Mouse (Mus musculus) mesoderm, embryonic 11.5 days (tissue): Measurements from ENCODE around the gene Tceanc2.
A peak's percentile ranks its signal among the peaks of the same experiment; 100 is the strongest.

Experiments
- DNase-seq: peaks from one replicate; pipeline ENCODE4 v3.0.0-alpha.2; 2012; ENCODE audit warnings: low read depth, low spot score

The Tceanc2 gene

DNA sequence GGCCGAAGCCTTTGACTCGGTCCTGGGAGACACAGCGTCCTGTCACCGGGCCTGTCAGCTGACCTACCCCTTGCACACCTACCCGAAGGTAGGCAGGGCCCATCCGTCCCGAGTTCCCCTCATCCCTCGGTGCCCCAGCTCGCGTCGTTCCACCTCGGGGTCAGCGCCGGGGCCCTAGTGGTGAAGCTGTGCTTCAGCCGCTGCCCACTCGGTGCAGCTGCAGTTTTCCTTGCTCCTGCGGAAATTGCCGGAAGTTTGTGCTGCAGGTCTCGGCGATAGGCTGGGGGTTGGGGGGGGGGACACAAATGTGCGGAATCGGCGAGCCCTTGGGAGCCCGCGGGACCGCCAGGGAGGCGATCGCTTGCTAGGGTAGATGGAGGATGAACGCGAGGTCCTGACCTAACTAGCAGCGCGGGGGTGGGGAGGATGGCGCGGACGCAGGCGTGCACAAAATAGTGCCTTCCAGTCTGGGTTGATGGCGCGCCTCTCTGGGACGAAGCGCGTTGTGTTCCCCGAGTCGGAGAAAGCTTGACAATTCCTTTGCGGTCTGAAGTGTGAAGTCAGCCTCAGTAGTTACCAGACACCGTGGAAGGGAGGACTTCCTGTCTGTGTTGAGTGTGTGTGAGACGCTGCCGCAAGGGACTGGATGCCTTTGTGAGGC is at the start of gene Tceanc2:
TSS of gene Tceanc2 (minus strand) at position 287 of the 661 bp plus-strand sequence.
- peak; percentile 54 for DNase-seq

DNA sequence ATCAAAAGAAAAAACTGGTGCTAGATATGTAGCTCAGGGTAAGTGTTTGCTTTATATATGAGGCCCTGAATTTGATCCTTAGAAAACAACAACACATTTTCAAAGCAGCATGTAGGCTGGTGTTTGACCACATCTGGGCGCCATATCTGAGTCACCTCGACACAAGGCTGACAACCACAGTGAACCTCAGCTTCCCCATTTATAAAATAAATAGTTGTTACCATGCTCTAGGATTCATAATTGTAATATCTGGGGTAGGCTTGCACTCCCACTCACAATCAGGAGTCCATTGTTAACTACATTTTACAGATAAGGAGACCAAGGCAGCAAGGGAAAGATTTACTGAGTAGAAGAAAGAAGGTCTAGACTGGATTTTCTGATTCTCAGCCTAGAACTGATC is 47.4 kb upstream of the Tceanc2 start:
- no peak for DNase-seq

DNA sequence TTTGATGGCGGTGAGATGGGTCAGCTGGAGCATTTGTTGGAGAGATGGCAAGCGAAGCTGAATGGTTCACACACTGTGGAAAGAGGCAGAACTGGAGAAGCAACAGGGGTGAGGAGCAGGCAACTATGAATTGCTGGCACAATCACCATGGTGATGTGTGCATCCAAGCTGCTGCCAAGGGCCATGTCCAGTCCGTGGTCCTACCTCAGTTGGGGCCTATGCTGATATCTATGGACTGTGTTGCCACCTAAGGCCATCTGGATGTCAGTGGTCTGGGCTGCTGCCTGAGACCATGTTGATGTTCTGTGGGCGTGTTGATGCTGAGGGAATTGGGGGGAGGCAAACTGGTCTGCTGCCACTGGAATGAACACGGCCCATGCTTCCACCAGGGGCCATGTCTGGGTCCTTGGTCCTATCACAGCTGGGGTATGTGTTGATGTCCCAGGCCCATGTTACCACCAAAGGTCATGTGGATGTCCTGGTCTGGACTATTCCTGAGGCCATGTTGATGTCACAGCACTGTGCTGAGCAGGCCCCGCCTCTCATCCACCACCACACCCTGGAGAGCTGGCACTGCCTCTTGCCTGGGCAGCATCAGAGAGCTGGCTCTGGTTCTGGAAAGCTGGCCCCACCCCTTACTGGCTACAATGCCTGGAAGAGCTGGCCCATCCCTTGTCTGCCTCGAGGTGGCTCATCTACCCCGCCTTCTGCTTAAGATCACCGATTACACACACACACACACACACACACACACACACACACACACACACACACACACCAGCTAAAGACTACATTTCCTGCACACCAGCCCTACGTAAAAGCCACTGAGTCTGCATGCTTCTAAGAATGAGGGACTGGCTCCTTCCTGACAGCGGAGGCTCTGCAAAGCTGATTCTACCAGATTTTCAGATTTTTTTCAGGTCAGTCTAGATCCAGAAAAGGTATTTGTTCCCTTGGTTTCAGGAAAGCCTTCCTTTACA is 44.6 kb upstream of the Tceanc2 start:
- DNase-seq = no peak

DNA sequence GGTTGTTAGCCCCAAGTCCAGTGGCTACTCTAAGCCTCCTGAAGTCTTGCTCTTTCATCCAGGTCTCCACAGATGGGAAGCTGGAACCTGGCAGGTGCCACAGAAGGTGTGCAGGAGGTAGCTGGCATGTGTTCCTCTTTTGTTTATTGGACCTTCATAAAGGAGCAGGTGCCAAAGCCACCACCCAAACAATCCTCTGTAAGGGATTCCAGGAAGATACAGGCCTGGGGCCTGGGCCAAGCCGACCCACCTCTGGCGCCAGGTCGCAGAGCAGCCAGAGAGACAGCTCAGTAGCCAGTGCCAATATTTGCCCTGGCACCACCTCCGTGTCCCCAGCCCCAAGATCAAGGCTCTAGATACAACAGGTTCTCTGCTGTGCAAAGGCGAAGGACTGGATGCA is 42.6 kb upstream of the Tceanc2 start:
- DNase-seq = no peak

DNA sequence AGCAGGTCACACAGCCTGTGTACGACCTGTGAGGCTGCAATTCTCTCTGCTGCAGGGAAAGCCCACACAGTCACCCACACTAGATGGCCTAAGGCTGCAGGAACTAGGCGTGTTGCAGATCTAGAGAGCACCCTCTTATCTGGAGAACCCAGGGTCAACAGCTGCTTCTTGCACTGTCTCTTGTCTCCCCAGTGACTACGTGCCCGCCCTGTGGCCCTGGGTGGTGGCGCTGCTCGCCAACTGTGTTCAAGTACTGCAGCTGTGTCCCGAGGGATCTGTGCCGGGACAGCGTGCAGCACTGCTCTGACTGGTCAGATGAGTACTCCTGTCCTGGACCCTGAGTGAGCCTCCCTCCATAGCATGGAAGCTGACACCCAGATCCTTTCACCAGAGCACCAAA is 38.7 kb upstream of the Tceanc2 start:
- DNase-seq = no peak

DNA sequence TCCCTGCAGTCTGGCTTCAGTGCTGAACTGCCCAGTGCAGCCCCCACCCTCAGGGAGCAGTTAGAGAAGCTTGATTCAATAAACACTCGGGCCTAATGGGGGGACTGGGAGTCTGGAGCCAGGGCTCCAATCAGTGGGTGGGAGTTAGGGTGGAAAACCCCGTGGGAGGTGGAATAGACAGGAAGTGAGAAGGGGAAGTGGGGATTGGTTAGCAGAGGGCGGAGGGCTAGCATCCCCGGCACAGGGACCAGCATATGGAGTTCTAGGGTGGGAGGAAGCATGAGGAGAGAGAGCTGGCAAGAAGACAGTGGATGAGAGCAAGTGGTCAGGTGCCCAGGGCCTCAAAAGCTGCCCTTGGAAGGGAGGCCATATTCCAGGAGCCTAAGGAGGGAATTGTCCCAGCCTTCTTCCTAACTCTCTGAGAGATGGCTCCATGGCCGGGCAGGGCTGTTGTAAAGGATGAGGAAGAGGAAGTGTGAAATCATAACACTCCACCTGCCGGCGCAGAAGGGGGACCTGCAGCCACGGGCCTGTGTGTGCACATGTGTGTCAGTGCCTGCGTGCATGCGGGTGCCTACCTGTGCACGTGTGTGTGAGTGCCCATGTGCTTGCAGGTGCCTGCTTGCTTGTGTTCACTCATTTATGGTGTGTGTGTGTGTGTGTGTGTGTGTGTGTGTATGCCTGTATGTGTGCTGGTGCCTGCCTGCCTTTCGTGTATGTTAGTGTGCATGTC is 34.5 kb upstream of the Tceanc2 start:
- DNase-seq = no peak

DNA sequence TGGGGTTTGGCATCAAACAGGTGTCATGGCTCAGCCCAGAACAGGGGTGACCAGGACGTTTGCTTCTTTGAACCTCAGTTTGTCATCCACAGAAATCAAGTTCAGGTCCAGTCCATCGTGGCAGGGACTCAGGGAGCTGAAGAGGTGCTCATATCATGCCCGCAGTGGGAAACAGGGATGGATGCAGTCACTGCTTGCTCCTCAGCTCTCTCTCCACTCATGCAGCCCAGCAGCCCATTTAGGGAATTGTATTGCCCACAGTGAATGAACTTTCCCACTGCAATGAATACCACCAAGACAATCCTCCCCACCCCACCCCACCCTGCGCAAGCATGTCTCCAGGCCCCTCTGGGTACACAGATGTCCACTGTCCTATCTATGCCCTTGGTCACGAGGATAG is 33.0 kb upstream of the Tceanc2 start:
- no peak for DNase-seq

DNA sequence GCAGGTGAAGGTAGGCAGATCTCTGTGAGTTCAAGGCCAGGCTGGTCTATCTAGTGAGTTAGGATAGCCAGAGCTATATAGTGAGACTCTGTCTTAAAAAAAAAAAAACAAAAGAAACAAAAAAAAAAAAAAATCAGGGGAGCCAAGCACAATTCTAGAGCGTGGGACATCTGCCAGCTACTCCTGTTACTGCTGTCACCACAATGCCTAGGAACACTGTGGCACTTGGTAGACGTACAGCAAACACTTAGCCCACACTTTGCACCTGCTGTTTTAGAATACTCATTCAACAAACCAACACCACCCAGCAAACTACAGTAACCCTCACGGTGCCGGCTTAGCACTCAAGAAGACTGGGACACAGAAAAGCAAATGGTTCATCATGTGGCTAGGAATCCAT is 32.5 kb upstream of the Tceanc2 start:
- DNase-seq = no peak

DNA sequence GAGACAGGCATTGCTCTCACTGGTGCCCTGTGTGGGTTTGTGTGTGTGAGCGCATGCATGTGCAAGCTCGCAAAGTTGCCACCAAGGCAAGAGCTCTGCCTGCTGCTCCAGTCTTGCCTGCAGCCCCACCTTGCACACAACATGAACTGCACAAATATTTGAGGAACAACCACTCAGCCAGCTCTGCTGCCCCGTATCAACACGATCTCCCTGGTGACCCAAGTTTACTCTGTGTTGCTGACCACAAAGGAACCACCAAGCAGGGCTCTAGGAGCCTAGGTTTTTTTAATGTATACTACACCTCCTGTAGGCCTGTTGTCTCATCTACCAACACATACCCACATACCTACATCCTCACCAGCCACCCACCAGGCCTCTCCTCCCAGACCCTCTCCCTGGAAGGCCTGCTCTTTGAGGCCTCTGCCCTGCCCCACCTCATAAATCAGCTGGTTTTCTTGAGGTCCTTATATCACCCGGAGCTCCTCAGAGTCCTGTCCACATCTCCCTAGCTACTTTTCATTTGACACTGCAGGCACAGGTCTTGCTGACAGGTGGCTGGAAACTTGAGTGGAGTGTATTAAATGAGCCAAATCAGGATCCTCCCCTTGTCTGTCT is 31.7 kb upstream of the Tceanc2 start:
- DNase-seq = no peak

DNA sequence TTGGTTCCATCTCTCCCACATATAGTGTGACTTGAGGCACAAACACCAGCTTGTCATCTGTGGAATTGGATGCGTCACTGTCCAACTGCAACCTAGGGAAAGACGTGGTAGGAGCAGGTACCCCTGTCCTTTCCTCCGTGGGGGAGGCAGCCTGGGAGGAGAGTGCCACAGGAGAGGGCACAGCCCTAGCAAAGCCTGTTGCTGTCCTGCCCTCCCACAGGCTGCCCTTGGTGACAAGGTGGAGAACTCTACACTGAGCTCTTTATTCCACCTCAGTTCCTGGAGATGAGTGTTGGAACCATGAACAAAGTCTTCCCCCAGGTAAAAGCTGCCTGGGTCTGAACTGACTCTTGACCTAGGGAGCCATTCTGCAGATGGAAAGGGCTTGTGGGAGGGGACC is 30.0 kb upstream of the Tceanc2 start, which contains the start of gene Ldlrad1:
TSS of gene Ldlrad1 (plus strand) at position 301 of the 400 bp plus-strand sequence.
- DNase-seq = no peak

DNA sequence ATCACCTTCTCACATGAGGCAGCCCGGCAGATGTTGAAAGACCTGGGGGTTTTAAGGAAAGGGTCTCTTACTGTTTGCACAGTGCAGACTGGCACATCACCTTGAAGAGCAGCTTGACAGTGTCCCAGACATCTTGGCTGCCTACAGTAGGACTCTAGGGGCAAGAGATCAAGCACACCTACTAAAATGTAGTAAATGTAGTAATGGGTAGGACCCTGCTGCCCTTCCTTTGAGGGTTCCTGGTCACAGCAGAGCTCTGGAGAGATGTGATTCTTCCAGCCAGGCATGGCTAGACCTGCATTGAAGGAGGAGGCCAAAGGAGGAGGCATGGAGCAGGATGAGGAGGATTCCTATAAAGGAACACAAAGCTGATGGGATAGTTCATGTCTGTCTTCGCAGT is 28.1 kb upstream of the Tceanc2 start:
- DNase-seq = no peak

DNA sequence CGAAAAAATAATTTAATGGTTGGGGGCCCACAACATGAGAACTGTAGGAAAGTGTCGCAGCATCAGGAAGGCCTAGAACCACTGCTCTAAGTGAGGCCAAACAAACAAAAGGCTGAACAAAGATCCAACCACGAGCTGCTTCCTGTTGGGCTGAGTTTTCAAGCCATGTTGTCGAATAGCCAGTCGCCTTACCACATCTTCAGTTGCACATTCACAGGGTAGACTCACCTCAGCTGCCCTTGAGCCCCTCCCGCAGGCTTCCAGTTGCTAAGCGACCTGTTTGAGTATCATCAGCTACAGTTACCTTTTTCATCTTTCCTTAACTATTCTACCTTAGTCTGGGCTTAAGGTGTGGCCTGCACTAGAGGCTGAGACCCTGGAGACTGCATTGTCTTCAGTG is 24.1 kb upstream of the Tceanc2 start:
- no peak for DNase-seq

DNA sequence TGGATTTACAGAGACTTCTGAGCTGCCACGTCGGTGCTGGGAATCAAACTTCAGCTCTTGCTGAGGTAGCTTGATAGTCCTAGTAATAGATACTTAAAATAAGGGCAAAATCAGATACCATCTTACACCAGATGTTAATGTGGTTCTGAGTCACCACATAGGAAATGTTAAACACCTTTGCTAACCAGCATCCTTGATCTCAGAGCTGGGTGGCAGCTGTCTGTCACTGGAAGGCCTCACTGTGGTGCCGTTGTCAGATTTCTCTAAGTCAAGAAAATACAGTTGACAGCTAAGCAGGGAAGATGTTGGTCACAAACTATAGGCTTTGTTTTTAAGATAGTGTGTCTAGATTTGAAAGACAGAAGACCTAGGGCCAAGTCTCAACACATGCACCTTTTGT is 22.9 kb upstream of the Tceanc2 start:
- no peak for DNase-seq

DNA sequence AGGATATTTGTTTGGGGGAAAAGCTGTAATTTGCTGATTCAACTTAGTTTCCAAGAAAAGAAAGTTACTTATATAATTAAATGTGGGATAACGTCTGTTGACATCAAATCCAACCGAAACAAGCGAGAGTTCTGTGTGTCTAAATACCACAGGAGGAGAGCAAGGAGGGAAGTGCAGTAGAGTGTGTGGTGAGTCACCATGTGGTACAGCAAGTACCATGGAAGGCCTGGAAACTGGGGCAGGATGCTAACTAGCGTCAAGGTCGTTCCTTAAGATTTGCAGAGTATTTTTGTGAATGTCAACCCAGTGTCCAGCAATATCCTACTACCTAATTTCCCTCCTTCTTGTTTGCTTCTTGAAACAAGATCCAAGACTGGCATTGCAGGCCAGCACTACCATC is 19.2 kb upstream of the Tceanc2 start:
- no peak for DNase-seq

DNA sequence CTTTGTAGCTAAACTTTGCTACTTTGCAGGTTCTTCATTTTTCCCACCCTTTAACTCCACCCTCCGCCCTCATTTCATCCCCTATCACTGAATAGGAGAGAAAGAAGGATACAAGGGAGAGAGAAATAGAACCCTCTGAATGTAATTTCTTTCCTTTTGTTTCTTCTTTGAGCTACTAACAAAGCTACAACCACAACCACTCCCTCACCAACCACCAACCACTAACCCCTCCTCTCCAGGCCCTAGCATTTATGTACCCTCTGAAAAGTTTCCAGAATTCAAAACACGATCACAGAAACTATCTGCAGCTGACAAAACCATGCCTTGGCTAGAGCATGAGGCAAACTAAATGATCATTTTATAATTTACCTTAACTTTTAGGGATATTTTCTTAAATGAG is 17.5 kb upstream of the Tceanc2 start:
- no peak for DNase-seq

DNA sequence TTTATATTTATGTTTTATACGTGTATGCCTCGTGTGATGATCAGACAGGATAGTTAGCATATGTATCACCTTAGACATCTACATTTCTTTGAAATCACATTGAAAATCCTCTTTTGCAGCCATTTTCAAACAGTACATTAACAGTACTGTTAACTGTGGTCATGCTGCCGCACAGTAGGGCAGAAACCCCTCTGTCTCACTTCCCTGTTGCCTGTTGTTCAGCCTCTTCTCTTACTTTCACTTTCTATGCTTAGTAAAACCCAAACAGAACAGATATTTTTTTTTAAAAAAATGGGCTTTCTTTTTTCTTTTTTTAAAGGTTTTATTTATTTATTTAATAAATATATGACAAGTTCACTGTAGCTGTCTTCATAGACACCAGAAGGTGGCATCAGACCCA is 14.9 kb upstream of the Tceanc2 start:
- no peak for DNase-seq

DNA sequence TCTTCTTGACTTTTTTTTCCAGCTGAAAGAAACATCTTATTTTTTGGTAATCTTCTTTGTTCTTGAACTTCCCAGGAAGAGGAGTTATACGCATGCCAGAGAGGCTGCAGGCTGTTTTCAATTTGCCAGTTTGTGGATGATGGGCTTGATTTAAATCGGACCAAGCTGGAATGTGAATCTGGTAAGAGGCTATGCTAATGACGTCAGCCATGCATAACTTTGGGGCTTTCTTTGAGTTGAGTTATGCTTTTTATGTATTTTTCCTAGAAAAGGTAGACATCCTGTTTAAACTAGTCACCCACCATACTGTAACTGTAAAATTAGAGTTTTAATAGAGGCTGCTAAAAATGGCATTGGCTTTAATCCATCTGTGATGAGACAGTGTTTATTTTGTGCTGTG is 6.8 kb upstream of the Tceanc2 start:
- DNase-seq = peak; percentile 35

DNA sequence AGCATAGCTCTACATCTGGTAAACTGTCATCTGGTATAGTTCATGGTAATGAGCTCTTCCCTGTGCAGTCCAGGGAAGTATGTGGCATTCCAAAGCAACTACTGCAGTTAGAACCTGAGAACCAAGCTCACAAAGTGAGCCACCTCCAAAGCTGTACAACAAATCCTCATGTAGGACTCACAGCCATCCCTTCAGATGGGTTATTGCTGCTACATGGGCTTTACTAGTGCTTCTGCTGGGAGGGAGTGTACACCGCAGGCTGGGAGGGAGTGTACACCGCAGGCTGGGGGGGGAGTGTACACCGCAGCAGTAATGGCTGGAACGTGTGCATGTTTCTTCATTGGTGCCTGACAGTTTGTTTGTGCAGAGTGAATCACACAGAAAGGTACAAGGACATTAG is 4.3 kb upstream of the Tceanc2 start:
- no peak for DNase-seq

DNA sequence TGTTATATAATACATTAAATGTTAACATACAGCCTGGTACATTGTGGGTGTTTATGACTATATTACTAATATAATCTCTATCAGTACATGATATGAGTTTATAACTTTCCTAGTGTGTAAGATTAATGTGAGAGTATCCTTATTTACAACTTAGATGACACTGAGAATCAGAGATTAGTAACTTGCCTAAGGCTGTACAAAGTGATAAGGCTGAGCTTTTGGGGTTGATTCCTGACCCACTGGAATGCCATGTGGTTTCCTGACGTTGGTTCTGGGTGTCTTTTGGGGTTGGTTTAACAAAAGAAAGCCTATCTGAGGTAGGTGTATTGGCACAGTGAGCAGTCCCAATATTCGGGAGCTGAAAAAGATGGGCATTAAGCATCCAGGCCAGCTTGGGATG is 3.9 kb upstream of the Tceanc2 start:
- DNase-seq = no peak

DNA sequence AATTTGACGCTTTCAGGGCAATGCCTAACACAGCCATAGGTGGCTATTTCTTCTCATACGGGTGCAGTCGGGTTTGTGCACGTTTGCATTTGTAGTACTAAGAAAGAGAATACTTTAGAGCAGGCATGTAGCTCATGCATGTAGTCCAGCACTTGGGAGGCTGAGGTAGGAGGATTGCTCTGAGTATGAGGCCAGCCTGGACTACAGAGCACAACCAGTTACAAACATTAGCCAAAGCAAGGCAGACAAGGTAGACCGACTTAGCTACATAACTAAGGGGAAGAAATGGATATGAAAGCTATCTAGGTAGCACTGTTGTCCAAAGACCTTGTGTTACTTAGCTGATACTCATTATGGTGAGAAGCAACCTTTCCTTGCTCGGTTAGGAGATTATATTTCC is 3.0 kb upstream of the Tceanc2 start:
- DNase-seq = no peak

DNA sequence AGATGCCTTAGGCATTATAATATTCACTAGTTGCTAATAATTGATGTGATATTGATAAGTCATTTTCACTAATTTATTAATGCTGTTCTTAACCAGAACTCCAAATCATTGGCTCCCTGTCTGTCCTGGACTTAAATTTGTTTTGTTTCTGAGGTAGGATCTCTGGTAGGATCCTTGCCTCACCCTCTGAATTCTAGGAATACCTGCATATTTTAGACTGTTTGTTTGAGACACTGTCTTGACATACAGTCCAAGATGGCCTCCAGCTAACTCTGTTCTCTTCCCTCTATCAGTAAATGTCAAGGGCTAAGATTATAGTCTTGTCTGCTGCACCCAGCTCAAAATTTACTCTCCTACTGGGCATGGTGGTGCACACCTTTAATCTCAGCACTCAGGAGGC is 1.8 kb upstream of the Tceanc2 start:
- no peak for DNase-seq

DNA sequence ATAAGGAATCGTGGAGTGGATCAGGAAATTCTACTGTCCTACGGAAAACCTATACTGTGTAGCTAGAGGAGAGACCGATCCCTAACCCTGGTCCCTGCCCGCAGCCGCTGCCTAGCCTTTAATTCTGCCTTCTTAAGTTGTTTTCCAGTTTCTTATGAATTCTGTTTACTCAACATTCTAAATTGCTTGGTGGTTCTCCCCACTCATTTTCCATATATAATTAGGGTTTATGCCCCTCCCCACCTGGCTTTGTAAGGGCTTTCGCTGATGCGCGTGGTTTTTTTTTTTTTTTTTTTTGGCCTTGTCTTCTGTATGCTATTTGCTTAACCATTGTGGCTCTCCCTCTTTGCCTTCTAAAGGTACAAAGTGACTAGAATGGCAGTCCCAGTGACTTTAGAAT is 645 bp upstream of the Tceanc2 start:
- DNase-seq = no peak
